Mouse (Mus musculus): ENCODE results near the gene Kcne2.
A peak's percentile ranks its signal among the peaks of the same experiment; 100 is the strongest.

Gene Kcne2

DNA sequence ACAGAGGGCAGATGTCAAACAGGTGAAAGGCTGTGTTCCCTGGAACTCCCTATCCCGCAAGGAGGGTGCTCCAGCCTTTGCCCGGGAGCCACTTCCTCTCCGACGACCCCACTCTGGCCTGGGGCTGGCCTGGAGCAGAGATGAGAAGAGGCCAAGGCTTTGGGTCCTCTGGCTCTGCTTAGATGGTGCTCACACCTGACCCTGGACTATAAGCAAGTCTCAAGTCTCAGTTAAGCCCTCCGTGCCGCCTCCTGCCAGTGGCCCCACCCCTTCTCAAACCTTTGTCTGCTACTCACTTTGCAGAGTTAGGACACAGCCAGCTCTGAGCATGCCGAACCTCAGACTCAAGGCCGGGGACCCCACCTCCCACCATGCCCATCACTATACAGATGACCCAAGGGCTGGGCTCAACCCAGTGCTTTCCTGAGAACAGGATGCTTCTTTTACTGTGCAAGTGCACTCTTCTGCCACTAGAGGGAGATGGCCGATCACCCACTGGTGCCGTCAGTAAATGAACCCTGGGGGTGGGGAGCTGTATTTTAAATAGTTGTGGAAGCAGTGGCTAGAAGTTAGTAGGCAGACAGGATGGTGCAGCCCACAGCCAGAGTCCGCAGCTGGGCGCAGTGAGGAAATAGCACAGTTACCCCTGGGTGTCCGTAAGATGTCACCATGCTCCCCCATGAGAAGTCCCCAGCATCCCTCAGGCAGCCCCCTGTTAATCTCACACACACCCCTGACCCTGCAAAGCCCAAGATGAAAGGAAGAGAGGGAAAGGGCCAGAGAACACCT, 22.0 kb downstream of the Kcne2 start:
- DNase-seq (ENCODE audit: low spot score): peak; percentile 34

DNA sequence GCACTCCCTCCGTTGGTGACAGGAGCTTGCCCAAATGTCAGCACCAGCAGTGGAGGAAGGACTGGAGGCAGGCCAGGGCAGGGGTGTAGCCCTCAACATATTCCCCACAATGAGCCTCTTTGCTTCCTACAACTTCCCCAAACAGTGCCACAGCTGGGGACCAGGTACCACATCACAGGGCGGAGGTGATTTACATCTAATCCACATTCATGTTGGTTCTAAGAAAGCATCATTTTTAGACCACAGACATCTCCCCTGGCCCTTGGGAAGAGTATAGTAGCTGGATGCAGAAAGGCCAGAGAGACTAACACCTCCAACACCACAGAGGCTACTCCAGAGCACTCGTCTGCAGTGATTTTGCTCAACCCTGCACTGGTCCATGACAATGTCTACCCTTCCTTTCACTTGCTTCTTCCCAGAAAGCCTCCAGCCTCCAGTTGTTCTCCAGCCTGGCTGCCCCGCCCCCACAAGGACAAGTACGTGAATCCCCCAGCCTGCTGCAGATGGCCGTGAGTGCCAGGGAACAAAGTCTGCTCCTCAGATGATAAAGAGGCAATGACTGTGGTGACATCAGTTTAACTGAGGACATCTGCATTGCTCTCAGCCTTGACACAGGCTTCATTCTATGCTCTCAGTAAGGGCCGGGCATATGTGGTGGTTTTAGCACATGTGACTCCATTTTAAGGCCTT, 24.0 kb downstream of the Kcne2 start:
- DNase-seq (ENCODE audit: low spot score): no peak

DNA sequence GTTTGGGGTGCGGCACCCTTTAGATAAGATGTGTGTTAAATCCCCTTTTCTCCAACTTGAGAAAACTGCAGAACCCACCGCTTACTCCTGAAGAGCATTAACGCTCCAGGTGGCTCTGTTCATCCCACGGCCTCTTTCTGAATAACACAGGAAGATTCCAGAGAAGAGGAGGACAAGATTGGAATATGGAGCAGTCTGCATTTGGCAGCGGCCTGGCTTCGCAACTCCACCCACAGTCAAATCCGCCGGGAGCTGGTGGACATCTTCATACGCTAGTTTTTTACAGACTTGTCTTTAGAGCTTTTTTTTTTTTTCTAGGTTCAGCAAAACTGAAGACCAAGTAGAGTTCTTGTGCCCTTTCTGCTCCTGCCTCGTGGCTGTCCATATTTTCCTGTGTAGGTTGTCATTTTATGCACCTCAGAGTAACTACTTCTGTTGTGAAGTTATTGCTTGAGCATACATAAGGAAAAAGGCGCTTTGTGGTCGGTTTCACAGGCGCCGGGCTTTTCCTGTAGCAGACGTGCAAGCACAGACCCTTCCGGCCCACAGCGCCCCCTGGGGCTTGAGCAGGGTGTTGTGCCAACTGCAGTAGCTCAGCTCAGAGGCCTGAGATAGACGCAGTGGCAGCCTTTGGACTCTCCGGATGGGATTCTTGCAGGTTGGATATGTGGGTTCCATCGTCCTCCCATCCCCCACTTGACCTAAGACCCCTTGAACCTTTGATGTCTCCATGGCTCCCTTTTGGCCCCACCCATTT, 27.3 kb downstream of the Kcne2 start:
- no peak for DNase-seq (ENCODE audit: low spot score)

DNA sequence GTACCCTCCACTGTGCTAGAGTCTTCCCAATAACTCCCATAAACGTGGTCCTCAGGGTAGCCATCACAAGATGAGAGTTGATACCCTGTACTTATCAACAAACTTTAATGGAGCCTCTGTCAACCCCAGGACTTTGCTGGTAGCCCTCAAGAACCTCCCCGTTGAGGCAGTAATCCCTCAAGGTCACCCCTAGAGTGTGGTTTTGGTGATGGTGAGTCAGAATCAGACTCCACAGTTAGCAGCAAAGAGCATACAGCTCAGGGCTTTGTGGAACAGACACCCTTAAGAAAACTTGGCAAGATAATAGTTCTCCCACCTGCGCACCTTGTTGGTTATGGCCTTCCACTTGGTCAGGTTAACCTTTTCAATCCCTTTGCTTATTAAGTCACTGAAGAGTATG, 28.2 kb downstream of the Kcne2 start:
- no peak for DNase-seq (ENCODE audit: low spot score)

DNA sequence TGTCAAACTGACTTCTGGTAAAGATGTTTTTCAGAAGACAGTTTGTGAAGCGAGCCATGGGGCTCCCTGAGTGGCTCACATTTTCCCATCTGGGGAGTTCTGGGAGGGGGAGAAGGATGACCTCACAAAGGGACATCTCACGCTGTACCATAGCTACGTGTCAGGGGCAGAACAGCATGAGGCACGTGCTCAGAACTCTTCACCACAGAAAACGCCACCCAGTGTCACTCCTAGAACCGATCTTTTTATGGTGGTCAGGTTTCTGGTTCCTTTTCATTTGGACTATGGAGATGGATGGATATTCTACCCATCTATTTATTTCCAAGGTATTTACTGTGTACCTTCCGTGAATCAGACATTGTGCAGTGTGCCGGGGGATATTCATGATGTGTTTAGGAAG, 29.2 kb downstream of the Kcne2 start, which contains the start of gene Fam243:
Gene Fam243, minus strand, starts transcription at position 101 of the 400 bp plus-strand sequence.
- DNase-seq (ENCODE audit: low spot score): no peak

DNA sequence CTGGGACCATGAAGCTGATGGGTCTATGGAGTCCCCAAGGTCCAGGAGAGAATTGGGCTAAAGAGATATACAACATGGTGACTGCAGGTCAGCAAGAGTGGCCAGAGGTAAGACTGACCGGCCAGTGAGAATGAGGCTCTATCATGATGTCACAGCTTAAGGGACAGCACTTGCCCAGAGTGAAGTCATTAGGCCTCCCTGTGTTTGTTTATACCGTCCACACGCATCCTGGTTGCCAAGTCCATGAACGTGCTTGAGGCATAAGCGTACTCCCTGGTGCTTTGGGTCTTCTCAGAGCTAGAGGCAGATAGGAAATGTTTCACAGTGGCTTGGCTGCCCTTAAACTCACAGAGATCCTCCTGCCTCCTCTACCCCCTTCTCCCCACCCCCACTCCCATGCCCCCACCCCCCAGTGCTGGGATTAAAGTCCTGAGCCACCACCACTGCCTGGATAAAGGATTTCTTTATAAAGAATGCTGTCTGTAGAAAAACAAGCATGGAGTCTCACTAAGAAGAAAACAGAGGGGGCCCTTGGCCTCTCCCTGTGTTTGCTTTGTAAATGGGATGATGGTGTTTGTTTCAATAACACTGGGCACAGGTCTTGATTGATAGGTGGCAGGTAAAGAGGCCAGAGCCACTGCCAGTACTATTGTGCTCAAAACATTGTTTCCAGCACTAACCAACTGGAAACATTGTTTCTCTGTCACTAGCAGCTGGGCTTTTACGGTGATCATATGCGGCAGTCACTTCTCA, 32.3 kb downstream of the Kcne2 start:
- no peak for DNase-seq (ENCODE audit: low spot score)

DNA sequence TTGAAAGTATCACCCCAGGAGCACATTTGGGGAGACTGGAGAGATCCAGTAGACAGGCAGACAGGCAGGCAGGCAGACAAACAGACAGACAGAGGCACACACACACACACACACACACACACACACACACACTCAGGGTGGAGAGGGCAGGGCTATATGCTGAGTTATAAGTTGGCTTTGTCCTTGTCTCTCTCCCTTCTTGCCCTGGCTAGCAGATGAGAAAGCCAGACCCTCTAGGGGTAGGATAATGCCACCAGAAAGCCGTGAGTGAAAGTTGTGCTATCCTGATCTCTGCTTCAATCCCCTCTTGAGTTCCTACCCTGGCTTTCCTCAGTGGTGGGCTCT, 32.8 kb downstream of the Kcne2 start:
- DNase-seq (ENCODE audit: low spot score): no peak

DNA sequence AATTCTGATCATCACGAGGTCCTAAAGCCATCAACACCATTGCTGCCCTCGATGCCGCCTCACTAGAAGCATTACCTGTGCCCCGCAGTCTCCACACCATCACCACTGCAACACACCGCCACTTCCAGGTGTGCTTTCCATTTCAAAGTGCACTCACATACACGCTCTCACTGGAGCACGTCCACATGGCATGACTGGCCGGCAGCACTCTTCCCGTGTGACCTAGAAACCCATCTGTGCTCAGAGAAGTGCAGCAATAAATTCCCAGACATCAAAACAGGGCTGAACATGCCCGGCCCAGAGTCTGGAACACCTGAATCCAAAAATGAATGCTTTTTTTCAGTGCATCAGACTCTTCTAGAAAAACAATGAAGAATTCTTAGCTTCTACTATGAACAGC, 35.7 kb downstream of the Kcne2 start:
- no peak for DNase-seq (ENCODE audit: low spot score)

DNA sequence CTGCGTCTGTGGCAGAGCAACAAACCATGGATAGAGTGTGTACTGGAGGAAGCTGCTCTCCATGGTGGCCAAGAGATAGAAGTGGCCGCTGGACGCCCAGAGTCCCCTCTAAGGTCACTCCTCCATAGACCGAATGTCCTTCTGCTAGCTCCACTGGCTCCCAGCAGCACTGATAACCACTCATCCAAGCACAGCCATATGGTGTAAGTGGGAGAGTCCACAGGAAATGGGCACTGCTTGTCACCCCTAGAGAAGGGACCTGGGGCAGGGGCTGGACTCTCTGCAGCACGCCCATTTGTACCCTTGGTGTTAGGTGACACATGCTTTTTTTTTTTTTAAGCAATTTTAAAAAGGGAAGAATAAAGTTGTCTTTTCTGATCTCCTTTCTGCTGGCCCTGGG, 38.8 kb downstream of the Kcne2 start:
- no peak for DNase-seq (ENCODE audit: low spot score)

DNA sequence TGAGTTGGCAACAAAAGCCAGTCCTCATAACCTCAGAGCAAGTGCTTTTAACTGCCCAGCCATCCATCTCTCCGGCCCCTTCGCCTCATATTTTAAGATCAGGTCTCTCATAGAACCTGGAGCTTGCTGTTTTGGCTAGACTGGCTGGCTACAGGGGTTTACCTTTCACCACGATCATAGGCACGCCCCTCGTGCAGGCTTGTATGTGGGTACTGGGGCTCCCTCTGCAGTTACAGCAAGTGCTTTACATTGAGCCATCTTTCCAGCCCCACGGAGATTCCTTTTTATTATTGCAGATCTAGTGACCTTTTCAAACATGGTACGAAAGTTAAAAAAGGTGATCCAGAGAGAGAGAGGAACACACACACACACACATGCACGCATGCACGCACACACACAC, 42.4 kb downstream of the Kcne2 start:
- DNase-seq (ENCODE audit: low spot score): no peak

DNA sequence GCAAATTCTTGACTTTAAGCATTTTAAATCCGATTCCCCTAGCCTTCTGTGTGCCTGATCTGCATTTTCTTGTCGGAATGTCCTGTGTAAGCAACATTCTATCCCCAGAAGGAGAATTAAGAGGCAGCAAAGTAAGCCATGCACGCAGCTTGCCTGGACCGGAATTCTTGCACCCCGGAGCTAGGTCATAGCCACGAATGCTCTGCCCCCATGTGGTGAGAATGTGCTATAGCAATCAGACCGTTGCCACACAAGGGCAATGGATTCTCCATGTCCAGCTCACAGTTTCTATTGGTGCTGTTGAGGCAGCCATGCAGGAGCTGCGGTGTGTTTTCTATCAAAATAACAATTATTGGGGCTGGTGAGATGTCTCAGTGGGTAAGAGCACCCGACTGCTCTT, 44.1 kb downstream of the Kcne2 start:
- peak; percentile 71 for DNase-seq (ENCODE audit: low spot score)

DNA sequence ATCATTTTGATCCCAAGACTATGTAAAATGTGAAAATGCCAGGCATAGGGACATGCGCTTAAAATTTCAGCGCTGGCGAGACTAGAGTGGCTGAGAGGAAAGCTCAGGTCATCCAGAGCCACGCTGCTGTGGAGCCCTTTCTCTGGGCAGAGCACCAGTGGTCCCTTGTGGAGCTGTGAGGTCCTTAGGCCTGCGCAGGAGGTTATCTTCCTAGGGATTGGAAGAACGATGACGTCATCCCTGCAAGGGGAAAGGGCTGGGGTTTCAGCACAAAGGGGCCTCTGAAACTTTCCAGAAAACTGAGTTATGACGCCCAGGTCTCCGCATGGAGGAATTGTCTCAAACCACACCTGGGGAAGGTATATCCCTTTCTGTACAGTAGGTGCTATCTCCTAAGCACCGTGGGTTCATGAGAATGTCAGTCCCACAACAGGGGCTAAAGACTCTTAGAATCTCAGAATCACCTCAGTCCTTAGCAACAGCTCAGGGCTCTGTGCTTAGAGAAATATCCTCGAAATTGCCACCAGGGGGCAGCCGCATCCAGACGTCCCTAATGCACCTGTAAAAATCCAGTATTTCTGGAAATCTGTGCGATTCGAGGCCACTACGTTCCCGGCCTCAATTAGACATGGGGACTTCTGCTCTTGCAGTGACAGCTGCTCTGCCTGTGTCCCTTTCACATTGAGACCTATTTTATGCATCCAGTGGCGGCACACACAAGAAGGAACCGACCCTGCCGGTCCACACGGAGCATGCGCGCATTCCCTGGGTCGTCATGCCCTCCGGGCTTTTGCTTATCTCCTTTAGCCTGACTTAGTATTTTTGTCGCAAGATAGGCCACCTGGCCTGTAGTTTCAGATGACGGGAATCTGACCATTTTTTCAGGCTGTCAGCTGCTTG, 48.7 kb downstream of the Kcne2 start:
- peak; percentile 72 for DNase-seq (ENCODE audit: low spot score)

DNA sequence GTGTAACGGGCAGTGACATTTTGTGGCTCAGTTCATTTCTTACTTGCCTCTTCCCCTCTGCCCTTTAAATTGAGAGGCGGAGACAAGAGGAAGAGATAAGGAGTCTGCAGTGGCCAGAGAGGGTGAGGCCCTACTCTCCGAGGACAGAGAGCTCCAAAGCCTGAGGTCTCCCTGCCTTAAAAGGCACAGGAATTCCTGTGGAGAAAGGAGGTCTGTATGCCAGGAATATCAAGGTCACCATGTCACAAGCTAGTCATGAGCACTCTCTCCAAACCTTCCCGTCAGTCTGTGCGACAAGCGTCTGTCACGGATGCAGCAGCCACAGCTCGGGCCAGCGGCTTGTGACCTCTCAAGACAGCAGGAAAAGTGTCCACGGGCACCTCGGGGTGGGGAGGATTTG, 53.0 kb downstream of the Kcne2 start:
- no peak for DNase-seq (ENCODE audit: low spot score)

DNA sequence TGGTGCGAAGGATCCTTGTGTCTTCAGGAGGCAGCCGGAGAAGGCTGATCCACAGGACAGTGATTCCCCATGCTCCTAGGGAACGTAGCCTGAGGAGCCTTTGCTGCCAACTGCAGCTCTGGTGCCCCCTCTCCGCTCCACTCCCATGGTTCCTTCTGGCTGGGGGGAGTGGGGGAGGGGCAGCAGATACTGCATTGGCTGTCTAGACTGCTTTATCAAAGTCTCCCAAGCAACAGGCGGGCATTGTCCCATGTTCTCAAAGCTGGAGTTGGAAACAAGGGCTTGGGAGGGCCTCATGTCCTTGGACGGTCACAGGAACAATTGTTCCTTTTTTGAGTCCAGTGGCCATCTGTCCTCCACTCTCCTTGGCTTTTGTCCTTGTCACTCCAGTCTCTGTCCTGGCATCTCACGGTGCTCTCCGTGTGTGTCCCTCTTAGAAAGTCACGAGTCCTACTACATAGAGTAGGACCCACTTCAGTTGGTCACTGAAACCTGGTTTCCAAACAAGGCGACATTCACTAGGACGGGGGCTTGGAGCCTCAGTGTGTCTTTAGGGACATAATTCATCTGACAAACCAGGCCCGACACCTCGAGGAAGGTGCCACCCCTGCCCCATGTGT, 54.2 kb downstream of the Kcne2 start:
- DNase-seq (ENCODE audit: low spot score): no peak
